Mouse (Mus musculus): ENCODE measurements around the gene Alk. TPM values are rescaled to one million over a fixed set of nuclear protein-coding genes. Genes with fewer than 3 reads are reported as not detected.
"Not testable (repeated sequence)": the region's sequence is repeated elsewhere in the genome, so short reads cannot be mapped to it uniquely, and the experiment has no call there.

Gene Alk
- polyA plus RNA-seq, 1 experiment from 2014 or later: 0.44 TPM

DNA sequence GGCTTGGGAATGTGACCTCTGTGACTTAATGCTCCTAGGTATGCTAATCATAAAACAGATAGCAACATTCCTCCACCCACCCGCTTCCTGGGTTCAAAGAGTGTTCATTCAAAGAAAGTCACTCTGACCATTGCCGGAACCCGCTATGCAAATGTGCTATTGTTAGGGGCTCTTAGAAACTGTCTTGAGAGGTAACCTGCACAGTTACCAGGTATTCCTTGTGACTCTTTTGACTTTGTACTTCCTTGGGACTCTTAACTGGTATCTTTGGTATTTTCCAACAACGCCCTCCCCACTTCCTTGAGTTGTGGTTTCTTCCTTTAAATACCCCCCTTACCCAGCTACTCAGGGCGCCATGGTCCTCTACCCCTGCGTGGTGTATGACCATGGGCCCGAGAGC is 125.2 kb downstream of the Alk start:
- H3K27me3 ChIP-seq (replicated peaks); H3K27ac ChIP-seq (replicated peaks); H3K36me3 ChIP-seq; H3K4me2 ChIP-seq; H3K4me3 ChIP-seq; H3K9ac ChIP-seq; H3K4me1 ChIP-seq; H3K9me3 ChIP-seq; ATAC-seq (ENCODE audit: extremely low read depth, insufficient number of reproducible peaks, low FRiP score, low TSS enrichment): not testable (repeated sequence)
- 81% methylated on average over 7 of the region's 7 CpGs for WGBS

DNA sequence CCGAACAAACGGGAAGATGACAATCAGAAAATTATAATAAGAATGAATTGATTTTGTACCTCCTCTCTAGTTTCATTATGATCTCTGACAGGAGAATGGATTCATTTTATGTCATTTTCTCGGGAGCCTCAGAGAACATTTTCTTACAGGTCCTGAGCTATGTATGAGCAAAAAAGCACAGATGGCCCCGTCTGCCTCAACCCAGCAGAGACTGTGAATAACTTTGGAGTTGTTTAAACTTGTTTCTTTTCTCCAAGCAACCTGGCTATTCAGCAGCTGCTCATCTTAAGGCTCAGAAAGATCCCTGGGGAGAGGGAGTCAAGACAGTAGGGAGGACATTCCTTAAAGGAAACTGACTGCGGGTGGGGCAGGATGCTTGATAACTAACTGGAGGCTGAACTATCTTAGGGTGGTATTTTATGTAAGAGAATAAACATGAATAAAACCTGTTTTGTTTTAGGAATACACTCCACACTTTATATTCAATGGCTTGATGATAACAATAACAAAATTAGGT is 126.5 kb downstream of the Alk start:
- Histone ChIP-seq H3K4me2 (no peak overlapping the region), H3K9me3 (no peaks in the 10 kb centered on the region), H3K36me3 (no peaks in the 10 kb centered on the region), H3K27ac (replicated peaks) (no peak overlapping the region), H3K4me1 (peaks cover 8% of the 10 kb centered on the region), H3K4me3 (no peak overlapping the region), H3K27me3 (replicated peaks) (no peaks in the 10 kb centered on the region), H3K9ac (no peak overlapping the region)
- ATAC-seq (ENCODE audit: extremely low read depth, insufficient number of reproducible peaks, low FRiP score, low TSS enrichment): no peak
- WGBS: 52% methylated on average over 5 of the region's 5 CpGs

DNA sequence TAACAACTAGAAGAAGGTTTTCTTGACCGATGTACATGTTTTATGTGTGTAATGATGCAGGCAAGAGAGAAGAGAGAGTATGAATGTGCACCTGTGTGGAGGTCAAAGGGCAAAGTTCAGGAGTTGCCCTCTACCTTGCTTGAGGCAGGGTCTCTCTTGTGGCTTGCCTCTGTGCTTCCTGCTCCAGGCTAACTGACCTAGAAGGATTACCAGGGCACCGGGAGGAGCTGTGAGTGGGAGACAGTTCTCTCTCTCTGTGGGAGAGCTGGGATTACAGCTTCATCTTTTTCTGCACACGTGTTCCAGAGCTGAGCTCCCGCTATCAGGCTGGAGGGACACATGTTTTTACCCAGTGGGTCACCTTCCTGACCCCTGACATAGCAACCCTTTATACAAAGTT is 127.5 kb downstream of the Alk start:
- no peak overlapping the region for H3K4me2 ChIP-seq
- ATAC-seq (ENCODE audit: extremely low read depth, insufficient number of reproducible peaks, low FRiP score, low TSS enrichment): no peak
- no peak overlapping the region for H3K9ac ChIP-seq
- H3K27ac ChIP-seq (replicated peaks): no peak overlapping the region
- no peaks in the 10 kb centered on the region for H3K36me3 ChIP-seq
- peaks cover 8% of the 10 kb centered on the region for H3K4me1 ChIP-seq
- WGBS: 38% methylated on average over 4 of the region's 4 CpGs
- no peak overlapping the region for H3K4me3 ChIP-seq
- no peaks in the 10 kb centered on the region for H3K9me3 ChIP-seq
- no peaks in the 10 kb centered on the region for H3K27me3 ChIP-seq (replicated peaks)

DNA sequence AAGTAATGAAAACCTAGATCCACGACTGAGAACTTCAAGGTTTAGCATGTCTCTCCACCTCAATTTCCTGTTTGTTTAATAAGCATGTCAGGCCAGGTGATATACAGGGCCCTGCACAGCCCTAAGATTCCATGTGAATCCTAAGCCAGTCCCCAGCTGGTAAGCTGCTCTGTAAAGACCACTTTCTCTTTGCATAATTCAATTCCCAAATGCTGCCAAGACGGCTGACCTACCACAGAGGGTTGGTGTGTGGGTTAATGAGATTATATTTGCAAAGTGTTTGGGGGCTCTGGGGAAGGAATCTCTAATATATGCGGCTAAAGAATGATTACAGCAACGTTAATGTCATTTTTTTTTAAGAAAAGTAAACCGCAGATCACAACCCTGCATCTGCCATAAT is 130.3 kb downstream of the Alk start:
- H3K9ac ChIP-seq: no peak overlapping the region
- no peak overlapping the region for H3K27ac ChIP-seq (replicated peaks)
- 70% methylated on average over 5 of the region's 5 CpGs for WGBS
- H3K4me1 ChIP-seq: peaks cover 8% of the 10 kb centered on the region
- H3K4me3 ChIP-seq: no peak overlapping the region
- no peaks in the 10 kb centered on the region for H3K36me3 ChIP-seq
- ATAC-seq (ENCODE audit: extremely low read depth, insufficient number of reproducible peaks, low FRiP score, low TSS enrichment): no peak
- no peak overlapping the region for H3K4me2 ChIP-seq
- H3K9me3 ChIP-seq: no peaks in the 10 kb centered on the region
- H3K27me3 ChIP-seq (replicated peaks): no peaks in the 10 kb centered on the region

DNA sequence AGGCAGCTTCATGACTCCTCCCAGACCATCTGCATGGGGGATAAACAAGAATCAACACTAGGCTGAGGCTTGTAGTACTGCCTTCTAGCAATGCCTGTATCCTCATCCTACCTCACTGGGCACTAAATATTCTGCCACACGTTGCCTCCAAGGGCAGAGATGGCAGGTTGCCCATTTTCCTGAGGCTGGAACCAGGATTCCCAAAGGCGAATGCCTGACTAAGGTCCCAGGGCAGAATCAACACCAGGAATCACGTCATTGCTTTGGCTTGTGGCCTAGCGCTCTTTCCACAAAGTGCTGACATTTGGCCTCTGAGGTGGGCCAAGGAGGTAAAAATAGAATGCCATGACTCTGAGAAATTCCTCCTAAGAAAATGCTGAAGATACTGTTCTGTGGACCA is 155.9 kb downstream of the Alk start:
- H3K4me3 ChIP-seq: no peak overlapping the region
- no peaks in the 10 kb centered on the region for H3K9me3 ChIP-seq
- H3K4me1 ChIP-seq: 0 out of 2 replicates have a peak, but pooled peaks cover 4% of the 10 kb centered on the region
- no peak overlapping the region for H3K9ac ChIP-seq
- H3K36me3 ChIP-seq: no peaks in the 10 kb centered on the region
- no peak for ATAC-seq (ENCODE audit: extremely low read depth, insufficient number of reproducible peaks, low FRiP score, low TSS enrichment)
- no peaks in the 10 kb centered on the region for H3K27me3 ChIP-seq (replicated peaks)
- no peak overlapping the region for H3K4me2 ChIP-seq
- WGBS: 59% methylated on average over 4 of the region's 4 CpGs
- H3K27ac ChIP-seq (replicated peaks): no peak overlapping the region

DNA sequence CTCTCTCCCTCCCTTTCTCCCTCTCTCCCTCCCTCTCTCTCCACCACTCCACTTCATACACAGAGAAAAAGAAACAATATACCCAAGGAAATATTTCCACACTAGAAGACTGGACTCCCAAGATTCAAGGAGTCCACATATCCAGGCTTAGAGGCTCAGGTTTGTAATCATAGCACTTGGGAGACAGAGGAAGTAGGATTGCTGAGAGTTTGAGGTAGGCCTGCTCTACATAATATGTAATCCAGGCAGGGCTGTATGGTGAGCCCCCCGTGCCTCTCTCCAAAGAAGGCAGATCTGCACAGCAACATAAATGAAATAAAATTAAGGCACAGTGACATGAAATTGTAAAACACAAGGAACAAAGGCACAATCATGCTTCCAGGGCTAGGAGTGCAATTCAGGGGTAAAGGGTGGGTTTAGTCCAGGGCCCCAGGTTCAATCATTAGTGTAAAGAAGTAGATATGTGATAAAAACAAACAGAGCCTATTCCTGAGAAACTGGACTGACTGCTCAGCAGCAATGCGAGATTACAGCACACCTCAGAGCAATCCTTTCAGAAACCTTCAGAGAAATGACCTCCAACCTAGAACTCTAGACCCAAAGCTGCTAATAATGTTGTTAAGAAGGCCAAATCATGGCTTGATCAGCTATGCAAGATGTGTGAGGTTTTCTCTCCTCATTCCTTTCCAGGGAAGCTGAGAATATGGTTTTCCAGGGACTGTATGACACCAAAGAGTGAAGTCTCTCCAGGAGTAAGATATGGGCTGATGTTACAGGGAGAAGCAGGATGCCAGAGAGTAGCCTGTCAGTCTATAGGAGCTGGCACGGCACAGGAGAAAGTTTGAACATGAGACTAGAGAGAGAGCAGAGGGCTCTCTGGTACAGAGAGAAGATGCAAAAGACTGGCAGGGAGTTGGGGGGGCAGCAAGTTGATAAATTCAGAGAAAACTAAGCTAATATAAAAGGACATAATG is 158.9 kb downstream of the Alk start:
- 60% methylated on average over 3 of the region's 3 CpGs for WGBS
- Histone ChIP-seq H3K9me3 (no peaks in the 10 kb centered on the region), H3K4me1 (0 out of 2 replicates have a peak, but pooled peaks cover 4% of the 10 kb centered on the region), H3K27ac (replicated peaks) (no peak overlapping the region), H3K4me2 (no peak overlapping the region), H3K4me3 (no peak overlapping the region), H3K36me3 (no peaks in the 10 kb centered on the region), H3K9ac (no peak overlapping the region), H3K27me3 (replicated peaks) (no peaks in the 10 kb centered on the region)
- no peak for ATAC-seq (ENCODE audit: extremely low read depth, insufficient number of reproducible peaks, low FRiP score, low TSS enrichment)

DNA sequence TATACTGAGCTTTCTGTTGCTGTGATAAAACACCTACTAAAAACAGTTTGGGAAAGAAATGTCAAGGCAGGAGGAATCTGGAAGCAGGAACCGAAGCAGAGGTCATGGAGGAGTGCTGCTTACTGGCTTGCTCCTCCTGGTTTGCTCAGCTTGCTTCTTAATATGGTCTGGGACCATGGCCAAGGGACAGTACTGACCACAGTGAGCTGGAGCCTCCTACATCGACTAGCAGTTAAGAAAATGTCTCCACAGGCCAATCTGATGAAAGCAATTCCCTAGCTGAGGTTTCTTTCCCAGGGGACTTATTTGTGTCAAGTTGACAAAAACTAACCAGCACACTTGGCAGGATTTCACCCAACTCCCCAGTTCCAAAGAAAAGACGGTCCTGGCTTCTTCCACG is 187.0 kb downstream of the Alk start:
- H3K4me2 ChIP-seq: no peak overlapping the region

DNA sequence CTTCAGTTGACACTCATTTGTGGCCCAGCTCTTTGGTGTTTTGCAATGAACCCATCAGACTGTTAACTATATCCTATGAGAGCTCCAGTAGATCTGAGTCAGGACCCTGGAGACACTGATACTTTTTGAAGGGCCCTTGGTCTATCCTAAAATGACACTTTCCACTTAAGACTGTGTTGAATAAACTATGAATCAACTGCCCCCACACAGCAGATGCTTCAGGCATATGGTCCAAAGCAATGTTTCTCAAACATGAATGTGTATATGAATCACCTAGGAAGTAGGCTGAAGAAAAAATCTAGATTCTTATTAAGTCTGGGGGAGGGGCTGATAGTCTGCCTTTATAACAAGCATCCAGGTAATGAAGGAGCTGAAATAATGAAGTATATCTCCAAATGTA is 189.8 kb downstream of the Alk start:
- ATAC-seq (ENCODE audit: extremely low read depth, insufficient number of reproducible peaks, low FRiP score, low TSS enrichment): no peak
- H3K27ac ChIP-seq (replicated peaks): no peak overlapping the region
- H3K4me1 ChIP-seq: no peaks in the 10 kb centered on the region
- H3K4me3 ChIP-seq: no peak overlapping the region
- H3K27me3 ChIP-seq (replicated peaks): no peaks in the 10 kb centered on the region
- H3K4me2 ChIP-seq: no peak overlapping the region
- no peaks in the 10 kb centered on the region for H3K36me3 ChIP-seq
- no peaks in the 10 kb centered on the region for H3K9me3 ChIP-seq
- no peak overlapping the region for H3K9ac ChIP-seq

More for the DNA sequence above, 187.0 kb downstream of the Alk start:
- H3K36me3 ChIP-seq: no peaks in the 10 kb centered on the region
- H3K9ac ChIP-seq: no peak overlapping the region
- 69% methylated on average over 4 of the region's 4 CpGs for WGBS
- no peak overlapping the region for H3K27ac ChIP-seq (replicated peaks)
- no peaks in the 10 kb centered on the region for H3K27me3 ChIP-seq (replicated peaks)
- no peak for ATAC-seq (ENCODE audit: extremely low read depth, insufficient number of reproducible peaks, low FRiP score, low TSS enrichment)
- H3K4me1 ChIP-seq: no peaks in the 10 kb centered on the region
- no peak overlapping the region for H3K4me3 ChIP-seq
- no peaks in the 10 kb centered on the region for H3K9me3 ChIP-seq

DNA sequence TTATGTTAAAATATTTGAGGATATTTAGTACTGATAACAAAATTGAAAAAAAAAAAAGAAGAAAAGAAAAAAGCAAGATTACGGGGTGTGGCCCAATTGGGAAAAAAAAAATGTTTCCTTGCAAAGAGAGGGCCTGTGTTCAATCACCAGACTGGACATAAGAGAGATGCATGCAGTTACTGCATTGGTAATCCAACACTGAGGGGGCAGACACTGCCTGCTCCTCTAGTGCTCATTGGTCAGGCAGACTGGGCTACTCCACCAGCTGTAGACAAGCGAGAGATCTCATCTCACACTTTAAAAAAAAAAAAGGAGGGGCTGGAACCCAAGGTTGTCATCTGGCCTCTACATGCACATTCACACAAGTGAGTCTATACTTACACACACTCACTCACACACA is 199.6 kb downstream of the Alk start:
- 57% methylated on average over 2 of the region's 2 CpGs for WGBS
- no peaks in the 10 kb centered on the region for H3K36me3 ChIP-seq
- H3K4me3 ChIP-seq: no peak overlapping the region
- no peaks in the 10 kb centered on the region for H3K9me3 ChIP-seq
- no peak overlapping the region for H3K9ac ChIP-seq
- no peaks in the 10 kb centered on the region for H3K27me3 ChIP-seq (replicated peaks)
- H3K4me2 ChIP-seq: no peak overlapping the region
- no peak for ATAC-seq (ENCODE audit: extremely low read depth, insufficient number of reproducible peaks, low FRiP score, low TSS enrichment)
- H3K4me1 ChIP-seq: no peaks in the 10 kb centered on the region
- H3K27ac ChIP-seq (replicated peaks): no peak overlapping the region

DNA sequence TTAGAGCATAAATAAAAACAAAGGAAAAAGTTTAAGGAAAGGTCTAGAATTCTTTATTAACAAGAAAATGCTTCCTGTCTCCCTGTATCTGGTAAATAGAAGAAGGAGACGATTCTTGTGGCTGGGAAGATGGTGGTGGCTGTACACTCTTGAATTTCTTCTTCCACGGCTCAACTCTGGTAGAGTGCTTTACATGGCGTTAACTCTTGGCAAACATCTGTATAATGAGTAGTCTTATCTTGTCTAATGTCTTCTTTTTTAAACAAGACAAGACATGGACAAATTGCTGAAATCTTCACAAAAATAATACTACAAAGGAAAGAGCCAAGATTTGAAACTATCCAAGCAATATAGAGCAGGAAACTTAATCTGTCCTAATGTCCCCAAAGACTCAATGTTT is 202.6 kb downstream of the Alk start:
- Histone ChIP-seq H3K9ac (no peak overlapping the region), H3K27me3 (replicated peaks) (no peaks in the 10 kb centered on the region), H3K27ac (replicated peaks) (no peak overlapping the region), H3K36me3 (no peaks in the 10 kb centered on the region), H3K4me1 (no peaks in the 10 kb centered on the region), H3K9me3 (no peaks in the 10 kb centered on the region), H3K4me2 (no peak overlapping the region), H3K4me3 (no peak overlapping the region)
- 69% methylated on average over 3 of the region's 3 CpGs for WGBS
- ATAC-seq (ENCODE audit: extremely low read depth, insufficient number of reproducible peaks, low FRiP score, low TSS enrichment): no peak

DNA sequence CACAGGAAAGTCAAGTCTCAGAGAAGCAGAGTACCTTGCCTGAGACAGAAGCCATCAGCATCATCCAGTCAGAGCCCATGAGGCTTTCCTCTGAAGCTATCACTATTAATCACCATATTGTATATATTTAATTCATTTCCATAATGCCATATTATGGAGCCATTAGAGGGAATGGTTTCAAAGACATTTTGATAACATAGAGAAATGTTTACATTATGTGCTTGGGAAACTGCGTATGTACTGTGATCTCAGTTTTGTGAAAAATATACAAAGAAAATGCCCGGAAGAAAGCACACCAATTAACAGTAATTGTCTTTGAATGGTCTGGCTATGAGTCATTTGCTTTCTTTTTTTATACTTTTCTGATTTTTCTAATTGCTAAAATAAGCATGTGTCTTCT is 203.1 kb downstream of the Alk start:
- Histone ChIP-seq H3K36me3 (no peaks in the 10 kb centered on the region), H3K9ac (no peak overlapping the region), H3K9me3 (no peaks in the 10 kb centered on the region), H3K27ac (replicated peaks) (no peak overlapping the region), H3K27me3 (replicated peaks) (no peaks in the 10 kb centered on the region), H3K4me2 (no peak overlapping the region), H3K4me1 (no peaks in the 10 kb centered on the region), H3K4me3 (no peak overlapping the region)
- 75% methylated on average over 2 of the region's 2 CpGs for WGBS
- ATAC-seq (ENCODE audit: extremely low read depth, insufficient number of reproducible peaks, low FRiP score, low TSS enrichment): no peak
